Mouse (Mus musculus): Measurements from ENCODE around the gene Atox1.

Gene Atox1

GRCm38 (mm10) chr11:55461019-55461645, at the start of gene Atox1:
Gene Atox1, minus strand, starts transcription at chr11:55461239.
- peak; percentile 96 for DNase-seq

- no peak for DNase-seq
Measured at GRCm38 (mm10) chr11:55505485-55505884, 44.4 kb upstream of the Atox1 start.

- DNase-seq = no peak
Measured at GRCm38 (mm10) chr11:55502886-55503285, 41.8 kb upstream of the Atox1 start.

- DNase-seq = no peak
Measured at GRCm38 (mm10) chr11:55501955-55502531, 41.0 kb upstream of the Atox1 start.

GRCm38 (mm10) chr11:55497885-55498284, 36.8 kb upstream of the Atox1 start:
- peak; percentile 53 for DNase-seq

- no peak for DNase-seq
Measured at GRCm38 (mm10) chr11:55496158-55496557, 35.1 kb upstream of the Atox1 start.

GRCm38 (mm10) chr11:55485443-55485842, 24.4 kb upstream of the Atox1 start:
- no peak for DNase-seq

- no peak for DNase-seq
Measured at GRCm38 (mm10) chr11:55473219-55473618, 12.2 kb upstream of the Atox1 start.

- no peak for DNase-seq
Measured at GRCm38 (mm10) chr11:55471467-55471866, 10.4 kb upstream of the Atox1 start.

GRCm38 (mm10) chr11:55470761-55471160, 9.7 kb upstream of the Atox1 start:
- DNase-seq = no peak

GRCm38 (mm10) chr11:55469923-55470691, 9.1 kb upstream of the Atox1 start:
- DNase-seq = peak; percentile 34

- peak; percentile 100 for DNase-seq
Measured at GRCm38 (mm10) chr11:55469048-55469843, 8.2 kb upstream of the Atox1 start, which contains the start of gene G3bp1. Gene G3bp1, plus strand, starts transcription at chr11:55469685.

GRCm38 (mm10) chr11:55468611-55469047, 7.6 kb upstream of the Atox1 start:
- DNase-seq = no peak

GRCm38 (mm10) chr11:55468012-55468411, 7.0 kb upstream of the Atox1 start:
- peak; percentile 45 for DNase-seq

GRCm38 (mm10) chr11:55465177-55465576, 4.1 kb upstream of the Atox1 start:
- no peak for DNase-seq

- no peak for DNase-seq
Measured at GRCm38 (mm10) chr11:55464707-55465106, 3.7 kb upstream of the Atox1 start.

- no peak for DNase-seq
Measured at GRCm38 (mm10) chr11:55462149-55462548, 1.1 kb upstream of the Atox1 start.

GRCm38 (mm10) chr11:55460559-55461018, 450 bp downstream of the Atox1 start:
- peak; percentile 40 for DNase-seq

- peak; percentile 24 for DNase-seq
Measured at GRCm38 (mm10) chr11:55459850-55460558, 1.0 kb downstream of the Atox1 start.

GRCm38 (mm10) chr11:55458501-55458900, 2.5 kb downstream of the Atox1 start:
- no peak for DNase-seq

GRCm38 (mm10) chr11:55455166-55455565, 5.9 kb downstream of the Atox1 start:
- no peak for DNase-seq

GRCm38 (mm10) chr11:55453640-55454039, 7.4 kb downstream of the Atox1 start:
- no peak for DNase-seq

All from lung, postnatal 10 days (tissue).